Mouse (Mus musculus) C2C12 (cell line): ENCODE results near the gene Mlc1. TPM values are rescaled to one million over a fixed set of nuclear protein-coding genes. Genes with fewer than 3 reads are reported as not detected.

Source experiments
- H3K27me3 ChIP-seq: one replicate; pipeline ENCODE4 v1.6.1; 2011; ENCODE audit not compliant: control insufficient read depth, insufficient read depth, insufficient read length
- H3K36me3 ChIP-seq: one replicate; pipeline ENCODE4 v1.6.1; 2011; ENCODE audit not compliant: control insufficient read depth, insufficient read depth
- H3K4me3 ChIP-seq: one replicate; pipeline ENCODE4 v1.5.1; 2011; ENCODE audit warnings: mild to moderate bottlenecking, control low read depth; ENCODE audit not compliant: poor library complexity, insufficient read depth, severe bottlenecking
- H3K79me2 ChIP-seq: one replicate; pipeline ENCODE4 v1.6.1; 2011; ENCODE audit not compliant: control insufficient read depth, insufficient read depth
- H3K79me3 ChIP-seq: one replicate; pipeline ENCODE4 v1.6.1; 2011; ENCODE audit warnings: low read depth, control low read depth
- H3ac ChIP-seq: one replicate; pipeline ENCODE3; 2011; ENCODE audit warnings: low read depth; ENCODE audit not compliant: control insufficient read depth, insufficient read length
- CEBPB ChIP-seq: IDR thresholded peaks from one replicate; pipeline ENCODE4 v1.6.1; 2011; ENCODE audit warnings: low read depth, mild to moderate bottlenecking, control low read depth, moderate library complexity
- CTCF ChIP-seq: IDR thresholded peaks from one replicate; pipeline ENCODE4 v1.5.1; 2011; ENCODE audit not compliant: control insufficient read depth, insufficient read depth, insufficient read length
- FOSL1 ChIP-seq: IDR thresholded peaks from one replicate; pipeline ENCODE4 v1.8.0; 2011; ENCODE audit warnings: mild to moderate bottlenecking, low read length; ENCODE audit not compliant: poor library complexity, insufficient read depth, severe bottlenecking
- MAX ChIP-seq: IDR thresholded peaks from one replicate; pipeline ENCODE4 v1.6.1; 2011; ENCODE audit warnings: mild to moderate bottlenecking, control low read depth
- MYOD1 ChIP-seq: IDR thresholded peaks from one replicate; pipeline ENCODE4 v1.6.1; 2011; ENCODE audit warnings: low read depth; ENCODE audit not compliant: control insufficient read depth, insufficient read length
- MYOG ChIP-seq: IDR thresholded peaks from one replicate; pipeline ENCODE4 v1.6.1; 2011; ENCODE audit not compliant: control insufficient read depth, insufficient read length; ENCODE audit errors: extremely low read depth
- USF1 ChIP-seq: IDR thresholded peaks from one replicate; pipeline ENCODE4 v1.6.1; 2011; ENCODE audit warnings: low read depth, mild to moderate bottlenecking, control low read depth, moderate library complexity
- polyA plus RNA-seq: library from polyadenylated mRNA; unstranded; fragments of >200 nt; fragmentation: generic; extraction: Trizol; gene quantifications from one replicate; pipeline ENCODE4 v1.2.1, GENCODE M21; 2012; ENCODE audit warnings: missing spikeins

The Mlc1 gene
- polyA plus RNA-seq, 1 experiment: 0.02 TPM

GRCm38 (mm10) chr15:88951246-88951645 is 27.6 kb downstream of the Mlc1 start:
- Histone ChIP-seq H3ac (no peak overlapping the region), H3K27me3 (peaks cover 4% of the 10 kb centered on the region), H3K36me3 (no peaks in the 10 kb centered on the region), H3K4me3 (no peak overlapping the region), H3K79me3 (no peaks in the 10 kb centered on the region), H3K79me2 (no peaks in the 10 kb centered on the region)
- TF ChIP-seq MYOG: no peak
- TF ChIP-seq MYOD1: no peak
- no peak for TF ChIP-seq USF1
- no peak for TF ChIP-seq MAX
- no peak for TF ChIP-seq FOSL1

GRCm38 (mm10) chr15:88946851-88947250 is 32.0 kb downstream of the Mlc1 start:
- TF ChIP-seq FOSL1 (no peak), CTCF (no peak), MYOG (no peak), USF1 (no peak), MYOD1 (no peak), MAX (no peak), CEBPB (no peak)
- Histone ChIP-seq H3K79me2 (no peaks in the 10 kb centered on the region), H3K36me3 (no peaks in the 10 kb centered on the region), H3K4me3 (no peak overlapping the region), H3K79me3 (no peaks in the 10 kb centered on the region), H3ac (no peak overlapping the region), H3K27me3 (no peaks in the 10 kb centered on the region)

GRCm38 (mm10) chr15:88943896-88944551 is 34.8 kb downstream of the Mlc1 start:
- Histone ChIP-seq H3K79me3 (no peaks in the 10 kb centered on the region), H3K36me3 (no peaks in the 10 kb centered on the region), H3K27me3 (no peaks in the 10 kb centered on the region), H3K79me2 (no peaks in the 10 kb centered on the region), H3ac (no peak overlapping the region), H3K4me3 (no peak overlapping the region)
- no peak for TF ChIP-seq CTCF
- no peak for TF ChIP-seq FOSL1
- no peak for TF ChIP-seq CEBPB
- no peak for TF ChIP-seq MAX
- no peak for TF ChIP-seq USF1
- TF ChIP-seq MYOD1: no peak
- TF ChIP-seq MYOG: no peak

- no peaks in the 10 kb centered on the region for H3K79me3 ChIP-seq
- H3K79me2 ChIP-seq: no peaks in the 10 kb centered on the region
- H3K36me3 ChIP-seq: no peaks in the 10 kb centered on the region
- TF ChIP-seq CEBPB (no peak), CTCF (no peak), MAX (no peak), MYOD1 (no peak), USF1 (no peak), MYOG (no peak), FOSL1 (no peak)
- H3ac ChIP-seq: no peak overlapping the region
- H3K4me3 ChIP-seq: no peak overlapping the region
- H3K27me3 ChIP-seq: no peaks in the 10 kb centered on the region
Observed at GRCm38 (mm10) chr15:88942783-88943182, 36.0 kb downstream of the Mlc1 start.

- no peaks in the 10 kb centered on the region for H3K79me2 ChIP-seq
- no peak for TF ChIP-seq USF1
- no peak for TF ChIP-seq CTCF
- no peak for TF ChIP-seq MYOD1
- no peak for TF ChIP-seq MYOG
- no peak for TF ChIP-seq FOSL1
- TF ChIP-seq MAX: no peak
- no peak for TF ChIP-seq CEBPB
- H3K27me3 ChIP-seq: no peaks in the 10 kb centered on the region
- H3ac ChIP-seq: no peak overlapping the region
- H3K79me3 ChIP-seq: no peaks in the 10 kb centered on the region
- no peaks in the 10 kb centered on the region for H3K36me3 ChIP-seq
- no peak overlapping the region for H3K4me3 ChIP-seq
Observed at GRCm38 (mm10) chr15:88937291-88937650, 41.5 kb downstream of the Mlc1 start.

GRCm38 (mm10) chr15:88936619-88937290 is 42.1 kb downstream of the Mlc1 start:
- H3K27me3 ChIP-seq: no peaks in the 10 kb centered on the region
- no peaks in the 10 kb centered on the region for H3K79me2 ChIP-seq
- no peak overlapping the region for H3K4me3 ChIP-seq
- no peaks in the 10 kb centered on the region for H3K36me3 ChIP-seq
- H3ac ChIP-seq: no peak overlapping the region
- TF ChIP-seq CEBPB (peak; percentile 64), MYOG (no peak), MYOD1 (peak; percentile 22)
- H3K79me3 ChIP-seq: no peaks in the 10 kb centered on the region
